Mouse (Mus musculus) right cerebral cortex, postnatal 4 days (tissue): Measurements from ENCODE around the gene Serpinb7.

Experiments used
- DNase-seq: peaks from one replicate; pipeline ENCODE4 v3.0.0-alpha.2; 2022

Gene Serpinb7

DNA sequence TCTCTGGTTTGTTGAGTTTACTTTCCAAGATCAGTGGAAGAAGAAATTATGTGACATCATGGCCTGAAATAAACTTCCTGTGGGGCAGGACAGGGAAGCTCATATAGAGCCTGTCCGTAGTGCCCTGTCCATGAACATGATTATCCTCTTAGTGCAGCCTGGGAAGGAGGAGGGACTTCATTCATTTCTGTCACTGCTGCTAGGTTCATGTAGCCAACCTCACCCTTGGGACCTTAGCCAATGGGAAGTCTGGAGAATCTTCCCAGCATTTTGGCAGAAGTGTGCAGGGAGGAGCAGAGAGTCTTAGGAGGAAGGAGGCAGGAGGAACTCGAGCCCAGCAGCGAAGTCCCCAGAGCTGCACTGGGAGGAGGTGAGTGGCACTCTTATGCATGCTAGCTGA is at the start of gene Serpinb7:
Serpinb7 (plus strand) TSS at position 301 of the 400 bp plus-strand sequence.
- no peak for DNase-seq

GRCm38 (mm10) chr1:107350392-107350791 is 49.1 kb upstream of the Serpinb7 start:
- no peak for DNase-seq

GRCm38 (mm10) chr1:107351115-107351514 is 48.3 kb upstream of the Serpinb7 start:
- DNase-seq = no peak

DNA sequence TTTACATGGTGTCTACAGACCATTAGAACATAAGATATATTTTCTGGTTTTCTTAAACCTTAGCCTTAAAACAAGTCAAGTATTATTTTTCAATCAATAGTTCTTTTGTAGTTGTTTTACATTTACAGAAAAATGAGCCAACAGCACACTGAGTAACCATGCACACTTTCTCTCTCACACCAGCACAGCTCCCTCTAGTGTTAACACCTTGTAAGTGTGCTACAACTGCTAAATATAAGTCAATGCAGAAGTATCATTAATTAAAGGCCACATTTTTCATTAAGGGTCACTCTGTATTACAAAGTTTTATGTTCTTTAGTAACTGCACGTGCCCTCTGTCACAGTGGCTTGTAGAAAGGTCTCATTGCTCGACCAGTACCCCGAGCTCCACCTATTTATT is 46.4 kb upstream of the Serpinb7 start:
- no peak for DNase-seq

DNA sequence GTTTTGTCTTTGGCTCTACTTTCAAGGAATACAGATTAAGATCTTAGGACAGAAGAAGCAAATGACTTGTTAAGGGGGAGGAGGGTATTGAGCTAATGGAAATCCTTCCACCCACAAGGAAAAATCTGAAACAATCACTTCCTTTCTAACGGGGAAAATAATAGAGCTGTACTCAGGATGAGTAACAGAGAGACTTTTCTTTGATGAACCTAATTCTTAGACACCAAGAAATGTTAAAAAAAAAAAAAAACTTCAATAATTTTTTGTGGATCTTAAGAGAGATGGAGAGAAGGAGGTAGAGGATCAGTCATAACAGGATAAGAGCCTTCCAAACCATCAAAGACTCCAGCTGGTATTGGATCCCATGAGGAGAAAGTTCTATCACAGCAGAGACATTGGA is 38.6 kb upstream of the Serpinb7 start, which contains the start of gene Serpinb11:
Serpinb11 (plus strand) TSS at position 301 of the 400 bp plus-strand sequence.
- no peak for DNase-seq

DNA sequence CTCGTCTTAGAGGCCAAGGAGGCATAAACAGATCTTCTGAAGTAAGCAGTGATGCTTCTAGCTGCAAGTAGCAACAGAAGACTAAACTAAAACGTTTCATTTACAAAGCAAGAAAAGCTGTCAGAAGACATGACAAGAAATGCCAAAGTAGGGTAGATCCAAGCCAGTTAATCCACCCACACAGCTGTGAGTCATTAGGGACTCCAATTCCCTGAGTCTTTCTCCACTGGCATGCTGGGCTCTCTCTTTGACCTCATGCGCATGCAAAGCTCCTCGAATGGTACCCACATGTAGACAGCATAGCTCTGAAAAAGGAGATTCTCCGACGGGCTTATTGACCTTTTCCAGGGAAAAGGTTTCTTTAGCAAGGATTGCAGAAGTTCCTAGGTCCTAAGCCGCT is 33.5 kb upstream of the Serpinb7 start:
- no peak for DNase-seq

DNA sequence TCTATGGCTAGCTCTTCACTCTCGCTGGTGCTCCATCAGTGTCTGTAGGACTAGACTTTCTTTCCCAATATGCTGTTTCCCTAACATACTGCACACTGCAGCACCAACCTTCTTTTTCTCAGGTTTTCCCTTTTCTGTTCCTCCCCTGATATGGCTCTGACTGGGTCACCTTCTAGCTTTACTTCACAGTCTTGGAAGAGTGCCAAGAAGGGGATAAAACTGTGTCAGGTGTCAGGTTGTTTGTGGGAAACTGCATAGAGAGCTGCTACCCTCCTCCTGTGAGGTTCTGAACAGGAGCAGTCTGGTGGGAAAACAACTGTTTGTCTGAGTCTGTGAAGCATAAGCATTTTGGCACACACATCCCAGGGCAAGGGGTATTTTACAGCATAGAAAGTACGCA is 30.5 kb upstream of the Serpinb7 start:
- DNase-seq = no peak

GRCm38 (mm10) chr1:107376952-107377351 is 22.5 kb upstream of the Serpinb7 start:
- no peak for DNase-seq

DNA sequence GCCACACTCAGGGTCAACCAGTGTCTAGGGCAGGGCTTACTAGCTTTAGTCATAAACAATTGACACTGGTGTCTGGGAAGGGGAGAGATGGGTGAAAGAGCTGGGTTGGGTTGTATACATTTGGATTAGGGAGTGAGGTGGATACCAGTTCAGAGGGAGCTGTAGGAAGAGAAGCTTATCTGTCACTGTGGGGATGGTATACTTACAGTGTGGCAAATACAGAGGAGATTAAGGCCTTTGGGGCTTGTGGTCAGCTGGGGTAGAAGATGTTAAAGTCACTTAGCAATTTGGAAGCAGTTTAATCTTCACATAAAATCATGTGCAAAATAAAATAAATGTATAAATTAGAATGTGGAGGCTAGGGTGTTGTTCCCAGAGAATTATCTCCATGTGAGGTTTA is 21.1 kb upstream of the Serpinb7 start:
- DNase-seq = no peak

DNA sequence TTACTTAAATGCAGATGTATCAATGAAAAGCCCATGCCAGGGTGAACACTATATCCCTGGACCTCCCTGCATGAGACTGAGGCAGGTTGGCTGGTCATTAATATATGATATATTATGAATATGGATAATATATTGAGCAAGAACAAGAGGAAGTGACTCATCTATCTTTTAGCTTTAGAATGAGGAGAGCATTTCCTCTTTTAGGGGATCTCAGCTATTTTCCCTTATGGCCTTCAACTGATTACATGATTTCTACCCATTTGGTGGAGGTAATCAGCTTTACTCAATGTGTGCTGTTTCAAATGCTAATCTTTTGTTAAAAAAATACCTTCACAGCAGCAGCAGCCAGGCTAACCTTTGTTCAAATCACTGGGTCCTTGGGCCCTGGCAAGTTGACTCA is 18.0 kb upstream of the Serpinb7 start:
- no peak for DNase-seq

GRCm38 (mm10) chr1:107382404-107382803 is 17.1 kb upstream of the Serpinb7 start:
- DNase-seq = no peak

DNA sequence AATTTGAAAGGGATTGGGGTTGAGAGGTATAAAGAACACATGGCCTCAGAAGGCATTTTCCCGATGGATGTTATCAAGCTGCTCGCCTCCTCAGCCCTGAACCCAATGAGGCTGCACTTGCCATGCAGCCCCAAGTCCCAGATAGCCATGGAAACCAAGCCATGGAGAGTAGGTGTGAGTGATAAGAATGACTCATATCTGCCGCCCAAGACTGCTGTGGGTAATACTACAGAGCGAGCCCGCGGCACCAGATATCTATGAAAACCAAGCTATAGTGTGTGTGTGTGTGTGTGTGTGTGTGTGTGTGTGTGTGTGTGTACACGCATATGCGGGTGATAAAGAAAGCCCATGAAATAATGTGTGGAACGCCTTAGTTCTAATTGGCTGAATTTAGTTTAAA is 14.9 kb upstream of the Serpinb7 start:
- no peak for DNase-seq

DNA sequence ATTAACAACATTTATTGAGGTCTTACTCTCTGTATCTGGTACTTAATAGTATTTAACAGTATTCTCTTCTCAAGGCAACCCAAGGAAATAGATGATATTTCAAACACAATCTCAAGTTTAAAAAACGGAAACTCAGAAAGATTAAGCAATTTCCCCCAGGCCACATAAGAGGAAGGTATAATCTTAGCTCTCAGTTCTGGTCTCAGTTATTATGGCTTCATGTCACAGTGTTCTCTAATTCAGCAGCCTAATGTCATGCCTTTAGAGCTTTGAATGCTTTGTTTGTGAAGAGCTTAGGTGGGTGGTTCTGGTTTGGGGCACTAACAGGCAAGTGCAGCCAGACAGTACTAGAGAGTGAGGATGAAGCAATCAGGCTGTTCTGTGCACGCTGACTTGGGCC is 9.7 kb upstream of the Serpinb7 start:
- DNase-seq = no peak

- no peak for DNase-seq
Measured at GRCm38 (mm10) chr1:107397481-107397880, 2.0 kb upstream of the Serpinb7 start.

- DNase-seq = no peak
Measured at GRCm38 (mm10) chr1:107402082-107402481, 2.6 kb downstream of the Serpinb7 start.

GRCm38 (mm10) chr1:107414650-107415049 is 15.2 kb downstream of the Serpinb7 start:
- no peak for DNase-seq

DNA sequence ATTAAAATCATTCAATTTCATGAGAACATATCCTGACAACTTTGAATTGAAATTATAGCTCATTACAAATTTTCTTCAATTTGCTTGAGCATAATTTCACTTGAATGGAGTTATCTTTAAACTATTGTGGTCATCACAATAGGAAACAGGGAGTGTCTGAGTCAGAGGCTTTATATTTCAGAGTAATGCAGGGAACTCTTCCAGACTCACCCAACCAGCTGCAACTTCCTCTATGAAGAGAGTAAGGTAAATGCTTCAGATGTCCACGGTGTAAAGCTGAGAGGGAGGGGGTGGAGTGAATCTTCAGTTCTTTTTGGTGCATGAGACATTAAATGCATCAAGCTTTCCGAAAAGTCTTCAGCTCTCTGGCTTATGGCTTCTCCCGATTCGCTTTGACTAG is 23.0 kb downstream of the Serpinb7 start:
- DNase-seq = no peak

DNA sequence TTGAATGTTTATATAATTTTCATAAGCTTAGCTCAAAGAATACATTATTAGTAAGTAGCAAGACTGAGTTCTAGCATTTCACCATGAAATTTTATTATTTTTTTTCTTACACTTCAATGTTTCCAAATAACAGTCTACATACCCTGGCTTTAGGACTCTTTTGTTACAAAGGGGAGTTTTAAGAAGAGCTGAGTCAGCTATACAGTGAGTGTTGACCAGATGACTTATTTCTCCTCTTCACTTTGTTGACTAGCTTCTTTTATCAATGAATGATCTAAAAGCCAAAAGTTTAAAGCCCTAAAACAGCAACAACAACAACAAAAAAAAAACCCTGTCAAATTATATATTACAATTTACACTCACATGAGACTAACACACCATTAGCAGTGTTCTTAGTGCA is 31.8 kb downstream of the Serpinb7 start:
- no peak for DNase-seq

DNA sequence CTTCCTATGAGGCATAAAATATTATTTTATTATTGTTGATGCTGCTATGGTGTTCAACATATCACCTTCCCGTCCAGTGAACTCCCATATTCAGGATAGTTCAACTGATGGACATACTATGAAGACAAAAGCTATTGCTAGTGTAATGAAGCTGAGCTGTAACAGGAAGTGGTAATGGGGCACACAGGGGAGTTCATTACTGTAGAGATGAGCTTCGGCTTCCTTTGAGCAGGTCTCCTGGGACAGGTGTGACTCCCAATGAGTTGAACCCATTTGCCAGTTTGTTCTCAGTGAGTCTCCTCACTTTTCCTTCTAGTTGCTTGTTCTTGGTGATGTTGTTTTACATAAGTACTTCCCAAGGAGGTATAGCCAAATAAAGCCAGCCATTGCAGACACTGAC is 36.1 kb downstream of the Serpinb7 start:
- no peak for DNase-seq

GRCm38 (mm10) chr1:107439462-107439861 is 40.0 kb downstream of the Serpinb7 start:
- no peak for DNase-seq

DNA sequence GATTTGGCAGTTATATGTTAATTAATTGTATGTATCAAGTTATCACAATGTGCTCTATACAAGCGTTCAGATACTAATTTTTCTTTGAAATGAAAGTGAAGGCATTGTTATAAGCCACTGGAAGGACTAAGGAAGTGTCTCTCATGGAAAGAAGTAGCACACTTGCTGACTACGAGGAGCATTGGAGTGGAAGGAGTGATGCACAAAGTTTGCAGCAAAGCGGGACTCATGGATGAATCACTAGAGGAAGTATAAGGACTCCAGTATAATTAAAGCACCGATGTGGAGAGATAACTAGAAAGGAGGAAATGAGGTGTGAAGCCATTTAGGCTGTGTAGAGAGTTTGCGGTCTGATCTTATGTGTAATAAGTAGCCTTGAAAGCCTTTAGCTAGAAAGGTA is 45.9 kb downstream of the Serpinb7 start:
- DNase-seq = no peak

DNA sequence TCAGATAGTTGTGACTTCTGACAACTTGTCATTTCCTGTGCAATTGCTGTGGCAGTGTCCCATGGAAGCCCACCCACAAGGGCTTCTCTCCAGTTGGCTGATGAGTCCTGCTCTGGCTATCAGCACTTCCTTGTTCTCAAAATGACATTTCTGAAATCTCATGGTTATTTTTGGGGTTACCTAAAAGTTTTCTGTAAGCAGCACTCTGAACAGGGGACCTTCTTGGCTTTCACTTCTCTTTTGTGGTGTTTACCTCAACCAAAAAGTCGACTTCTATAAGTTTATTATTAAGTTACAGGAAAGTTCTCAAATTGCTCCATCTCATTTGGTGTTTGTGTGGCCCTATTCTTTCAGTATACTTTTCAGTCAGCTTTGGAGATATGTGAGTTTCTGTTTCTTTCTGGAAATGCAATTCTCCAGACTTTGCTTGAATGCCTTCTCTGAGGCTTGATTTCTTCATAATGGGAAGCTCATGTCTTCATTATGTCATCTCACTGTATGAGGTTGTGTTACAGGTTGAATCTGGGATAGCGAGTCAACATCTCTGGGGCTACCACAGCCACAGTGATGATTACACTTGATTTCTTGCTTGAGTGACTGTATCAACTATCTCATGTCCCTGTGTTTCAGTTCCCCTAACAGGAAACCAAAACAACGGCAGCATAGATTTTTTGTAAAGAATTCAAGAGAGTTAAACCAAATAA is 47.9 kb downstream of the Serpinb7 start:
- DNase-seq = no peak

DNA sequence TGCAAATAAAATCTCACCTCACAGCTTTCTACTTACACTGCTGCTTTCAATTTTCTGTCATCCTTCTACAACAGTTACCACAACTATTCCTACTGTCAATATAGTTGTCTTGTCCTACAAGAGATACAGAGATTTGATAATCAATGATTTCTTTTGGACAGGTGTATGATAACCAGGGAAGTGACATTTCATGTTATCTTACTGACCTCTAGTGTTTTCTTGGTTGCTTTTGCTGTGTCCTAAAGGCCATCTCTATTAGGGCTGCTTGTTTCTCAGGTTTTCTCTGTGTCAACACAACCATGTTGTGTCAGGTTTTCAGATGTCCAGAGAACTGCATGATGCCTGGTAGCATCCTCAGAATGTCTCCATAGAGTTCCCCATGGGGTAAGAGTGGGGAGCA is 80.5 kb downstream of the Serpinb7 start:
- no peak for DNase-seq

- DNase-seq = peak; percentile 86
Measured at GRCm38 (mm10) chr1:107481452-107481851, 82.0 kb downstream of the Serpinb7 start.

- no peak for DNase-seq
Measured at GRCm38 (mm10) chr1:107489577-107489976, 90.1 kb downstream of the Serpinb7 start.
